Mouse (Mus musculus) left cerebral cortex, postnatal 10 days (tissue): ENCODE data around the gene Jph2. TPM values are rescaled to one million over a fixed set of nuclear protein-coding genes. Genes with fewer than 3 reads are reported as not detected.

Source experiments
- total RNA-seq, 2 experiments: library from RNA; stranded (reverse); gene quantifications; 2 replicates each; pipeline ENCODE4 v1.2.3; 2021

Gene Jph2
- total RNA-seq, 2 experiments from 2014 or later = 0.61 to 0.75 TPM

Other genes starting within 250 kb of the Jph2 start
- 10 to 100 TPM; 23.9 to 26.4 TPM for gene Tox2, start 194.9 kb downstream of the Jph2 start, total RNA-seq
- gene Oser1, start 26.7 kb upstream of the Jph2 start, total RNA-seq = 10 to 100 TPM; 19.5 to 21.6 TPM
- 10 to 100 TPM; 95.2 to 95.5 TPM for gene Gdap1l1, start 40.5 kb upstream of the Jph2 start, total RNA-seq
- 10 to 100 TPM; 17.0 to 18.9 TPM for gene Fitm2, start 74.6 kb upstream of the Jph2 start, total RNA-seq
- under 1 TPM in 1 of 2 experiments, not detected in 1; 0.55 TPM for gene R3hdml, start 94.3 kb upstream of the Jph2 start, total RNA-seq
- not detected for gene Hnf4a, start 108.8 kb upstream of the Jph2 start, total RNA-seq
- 10 to 100 TPM; 54.9 to 59.8 TPM for gene Ttpal, start 204.3 kb upstream of the Jph2 start, total RNA-seq
- gene Serinc3, start 247.1 kb upstream of the Jph2 start, total RNA-seq = 100 to 1,000 TPM; 213 to 225 TPM